Mouse (Mus musculus) olfactory bulb, adult 2 months (tissue): Measurements from ENCODE around the gene Grip1.

ENCODE experiments used
- CTCF ChIP-seq: fragments of 200-500 bp; IDR thresholded peaks from 2 replicates; pipeline ENCODE4 v1.5.1; 2012; ENCODE audit warnings: low read depth, mild to moderate bottlenecking, low read length, moderate library complexity; ENCODE audit not compliant: insufficient read depth
- POLR2A ChIP-seq: fragments of 200-500 bp; IDR thresholded peaks from 2 replicates; pipeline ENCODE4 v1.6.1; 2012; ENCODE audit warnings: mild to moderate bottlenecking, low read depth, low read length, moderate library complexity; ENCODE audit not compliant: insufficient read depth

- no peak for TF ChIP-seq CTCF
- TF ChIP-seq POLR2A: no peak
These were observed 237.9 kb downstream of the Grip1 start for GRCm38 (mm10) chr10:119691358-119692083.
